8 mouse cellular contexts compared by ENCODE assay signal in the genomic region with DNA sequence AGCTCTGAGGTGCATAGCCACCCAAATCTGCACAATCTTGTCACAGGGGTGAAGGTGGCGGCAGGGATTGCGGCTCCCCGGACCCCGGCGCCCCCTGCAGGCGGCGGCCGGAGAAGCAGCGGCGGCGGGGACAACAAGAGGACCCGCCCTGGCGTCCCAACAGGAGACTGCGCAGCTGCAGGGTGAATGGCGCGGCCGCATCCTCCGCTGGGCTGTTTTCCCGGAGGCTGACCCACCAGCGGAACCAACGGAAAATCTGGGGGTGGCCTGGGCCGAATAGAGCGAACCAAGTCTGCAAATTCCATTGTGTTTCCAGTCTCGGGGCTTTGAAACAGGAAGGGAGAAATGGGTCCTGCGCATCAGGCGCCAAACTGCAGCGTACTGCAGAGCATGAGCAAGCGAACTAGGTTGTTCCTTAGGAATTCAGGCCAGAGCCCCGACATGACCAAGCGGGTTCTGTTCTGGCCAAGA. TPM values are rescaled to one million over a fixed set of nuclear protein-coding genes. Genes with fewer than 3 reads are reported as not detected.
DNase-seq lines count a peak whose midpoint lies in the region; ATAC-seq and TF ChIP-seq lines count a peak whose summit lies in the region.

No protein-coding gene starts in this region.

- TF ChIP-seq CTCF in C2C12 (IDR thresholded peaks at IDR 0.05; ENCODE audit: control insufficient read depth, insufficient read depth, insufficient read length): peak; percentile 93
- TF ChIP-seq CTCF in brain, embryonic 14.5 days (IDR thresholded peaks at IDR 0.05; ENCODE audit: borderline replicate concordance, extremely low read depth, insufficient read depth, insufficient read length): peak; percentile 88

- H3K27ac ChIP-seq in heart, embryonic 11.5 days (ENCODE audit: low read depth, low read length): peak overlapping the region; percentile 69; the same call in 1 of the 2 replicates
- H3K27ac ChIP-seq in kidney, embryonic 16.5 days (ENCODE audit: low read length): peak overlapping the region; percentile 94

- peak overlapping the region; percentile 67 for H3ac ChIP-seq in C2C12 (ENCODE audit: control insufficient read depth, insufficient read length, low read depth)

- TF ChIP-seq POLR2A in brain, embryonic 14.5 days (IDR thresholded peaks at IDR 0.05; ENCODE audit: borderline replicate concordance, extremely low read depth, insufficient read depth, insufficient read length, poor library complexity, severe bottlenecking): peak; percentile 55; the same call in 1 of the 2 replicates

- H3K36me3 ChIP-seq in C2C12 (ENCODE audit: control insufficient read depth, insufficient read depth): no peaks in the 10 kb centered on the region
- H3K36me3 ChIP-seq in heart, embryonic 11.5 days (ENCODE audit: control insufficient read depth, insufficient read depth, low read length): no peaks in the 10 kb centered on the region
- H3K36me3 ChIP-seq in kidney, embryonic 16.5 days (ENCODE audit: insufficient read depth, low read length): no peaks in the 10 kb centered on the region

- H3K27me3 ChIP-seq in C2C12 (ENCODE audit: control insufficient read depth, insufficient read depth, insufficient read length): no peaks in the 10 kb centered on the region
- H3K27me3 ChIP-seq in heart, embryonic 11.5 days (ENCODE audit: control insufficient read depth, insufficient read depth, low read length): no peaks in the 10 kb centered on the region
- H3K27me3 ChIP-seq in kidney, embryonic 16.5 days (ENCODE audit: insufficient read depth, low read length): no peaks in the 10 kb centered on the region

- peak overlapping the region; percentile 71 for H3K9ac ChIP-seq in heart, embryonic 11.5 days (ENCODE audit: low read depth, low read length)
- peak overlapping the region; percentile 71 for H3K9ac ChIP-seq in kidney, embryonic 16.5 days (replicated peaks; ENCODE audit: low read length)

- peak overlapping the region; percentile 62 for H3K4me2 ChIP-seq in heart, embryonic 11.5 days
- peak overlapping the region; percentile 78 for H3K4me2 ChIP-seq in kidney, embryonic 16.5 days (replicated peaks; ENCODE audit: low read depth, low read length)

- H3K4me3 ChIP-seq in C2C12 (ENCODE audit: insufficient read depth, poor library complexity, severe bottlenecking): peak overlapping the region; percentile 12
- peak overlapping the region; percentile 49 for H3K4me3 ChIP-seq in heart, embryonic 11.5 days (ENCODE audit: low read depth, low read length)
- peak overlapping the region; percentile 53 for H3K4me3 ChIP-seq in kidney, embryonic 16.5 days (ENCODE audit: low read length)

- H3K79me3 ChIP-seq in C2C12 (ENCODE audit: low read depth): no peaks in the 10 kb centered on the region

- H3K79me2 ChIP-seq in C2C12 (ENCODE audit: control insufficient read depth, insufficient read depth): no peaks in the 10 kb centered on the region

- peak; percentile 90 for ATAC-seq in erythroblast, adult 5-6 weeks (replicated peaks; ENCODE audit: low FRiP score, poor library complexity, severe bottlenecking)
- peak; percentile 62 for ATAC-seq in heart, embryonic 11.5 days (replicated peaks; ENCODE audit: insufficient number of reproducible peaks, low FRiP score, low TSS enrichment)
- peak; percentile 91 for ATAC-seq in kidney, embryonic 16.5 days (ENCODE audit: low FRiP score, low TSS enrichment)

- peak; percentile 96 for DNase-seq in brain, embryonic 14.5 days (ENCODE audit: low read depth)
- DNase-seq in liver: peak; percentile 89
- DNase-seq in monocyte, adult 2 months (ENCODE audit: low read depth in 1 of 2, low spot score in 2 of 2): peak; percentile 57 to 81
- peak; percentile 77 to 87 for DNase-seq in spleen, postnatal 14 days (ENCODE audit: low spot score in 2 of 2)

- under 1% methylated on average over 30 of the region's 30 CpGs for WGBS in heart, embryonic 11.5 days (ENCODE audit: insufficient replicate concordance)
- under 1% methylated on average over 30 of the region's 30 CpGs for WGBS in kidney, embryonic 16.5 days

- no peaks in the 10 kb centered on the region for H3K9me3 ChIP-seq in heart, embryonic 11.5 days (replicated peaks; ENCODE audit: control insufficient read depth, low read length)
- no peaks in the 10 kb centered on the region for H3K9me3 ChIP-seq in kidney, embryonic 16.5 days (ENCODE audit: low read length)

- H3K4me1 ChIP-seq in heart, embryonic 11.5 days (ENCODE audit: control insufficient read depth, insufficient read depth, low read length): peaks cover 4% of the 10 kb centered on the region
- H3K4me1 ChIP-seq in kidney, embryonic 16.5 days (ENCODE audit: insufficient read depth, low read length): peaks cover 21% of the 10 kb centered on the region; the same call in 1 of the 2 replicates

TF ChIP-seq in C2C12, 6 proteins besides CTCF, POLR2A, EP300 and RAD21:
- TF ChIP-seq FOSL1 (IDR thresholded peaks at IDR 0.05; ENCODE audit: insufficient read depth, low read length, poor library complexity, severe bottlenecking): no peak
- TF ChIP-seq MAX (IDR thresholded peaks at IDR 0.05): no peak
- no peak for TF ChIP-seq USF1 (IDR thresholded peaks at IDR 0.05; ENCODE audit: low read depth)
- no peak for TF ChIP-seq CEBPB (IDR thresholded peaks at IDR 0.05; ENCODE audit: low read depth)
- TF ChIP-seq MYOD1 (IDR thresholded peaks at IDR 0.05; ENCODE audit: control insufficient read depth, insufficient read length, low read depth): no peak
- TF ChIP-seq MYOG (IDR thresholded peaks at IDR 0.05; ENCODE audit: control insufficient read depth, extremely low read depth, insufficient read length): no peak

RNA-seq across cellular contexts. Expression of a gene that starts 8.1 kb away (rescaled TPM):
- polyA plus RNA-seq in C2C12 (2012; fragmentation: generic; extraction: Trizol): 24.0 TPM
- 4.7 and 5.6 TPM in 2 replicates for polyA plus RNA-seq in brain, embryonic 14.5 days (2012; rRNA removed)
- total RNA-seq in erythroblast, adult 5-6 weeks (2015; ENCODE audit: low replicate concordance): 79.8 and 80.1 TPM in 2 replicates
- 73.5 and 75.2 TPM in 2 replicates for total RNA-seq in erythroblast, adult 5-6 weeks (2017; ENCODE audit: low replicate concordance)
- 9.5 and 12.0 TPM in 2 replicates for polyA plus RNA-seq in heart, embryonic 11.5 days (2014; fragmentation: Nextera tagmentation; extraction: Ambion mirVana)
- polyA plus RNA-seq in kidney, embryonic 16.5 days (2015; fragmentation: Nextera tagmentation; extraction: Ambion mirVana): 29.3 and 36.5 TPM in 2 replicates

RNA-seq across cellular contexts. Expression of a gene that starts 48.9 kb away (rescaled TPM):
- 68.3 TPM for polyA plus RNA-seq in C2C12 (2012; fragmentation: generic; extraction: Trizol)
- polyA plus RNA-seq in brain, embryonic 14.5 days (2012; rRNA removed): 69.6 and 84.6 TPM in 2 replicates
- total RNA-seq in erythroblast, adult 5-6 weeks (2015; ENCODE audit: low replicate concordance): 2.7 and 4.0 TPM in 2 replicates
- 6.6 and 8.1 TPM in 2 replicates for total RNA-seq in erythroblast, adult 5-6 weeks (2017; ENCODE audit: low replicate concordance)
- polyA plus RNA-seq in heart, embryonic 11.5 days (2014; fragmentation: Nextera tagmentation; extraction: Ambion mirVana): 15.7 and 17.4 TPM in 2 replicates
- 52.1 and 58.8 TPM in 2 replicates for polyA plus RNA-seq in kidney, embryonic 16.5 days (2015; fragmentation: Nextera tagmentation; extraction: Ambion mirVana)

RNA-seq across cellular contexts. Expression of a gene that starts 49.4 kb away (rescaled TPM):
- not detected for polyA plus RNA-seq in C2C12 (2012; fragmentation: generic; extraction: Trizol)
- polyA plus RNA-seq in brain, embryonic 14.5 days (2012; rRNA removed): 0.53 and 1.8 TPM in 2 replicates
- total RNA-seq in erythroblast, adult 5-6 weeks (2015; ENCODE audit: low replicate concordance): not detected in 2 replicates
- 0.34 TPM in 1 of 2 replicates, not detected in the other for total RNA-seq in erythroblast, adult 5-6 weeks (2017; ENCODE audit: low replicate concordance)
- 0.64 TPM in 1 of 2 replicates, not detected in the other for polyA plus RNA-seq in heart, embryonic 11.5 days (2014; fragmentation: Nextera tagmentation; extraction: Ambion mirVana)
- polyA plus RNA-seq in kidney, embryonic 16.5 days (2015; fragmentation: Nextera tagmentation; extraction: Ambion mirVana): not detected in 2 replicates

Comparison
In these comparisons a context has a peak if more than half of its experiments do, and no peak if none do; other contexts are left out.
1. Peak in every context shown above with its lines: DNase-seq, ATAC-seq, H3K4me3 ChIP-seq and H3K27ac ChIP-seq.